Mouse (Mus musculus): Measurements from ENCODE around the gene Dok1.

- TF ChIP-seq POLR2A (IDR thresholded peaks at IDR 0.05; ENCODE audit: insufficient read length, low read depth) = no peak
- TF ChIP-seq POLR2AphosphoS2 (IDR thresholded peaks at IDR 0.05; ENCODE audit: insufficient read length, low read depth) = no peak
- no peak for TF ChIP-seq USF1 (IDR thresholded peaks at IDR 0.05; ENCODE audit: low read depth)
- no peak for TF ChIP-seq REST (IDR thresholded peaks at IDR 0.05; ENCODE audit: insufficient read depth, insufficient read length)
- TF ChIP-seq MAX (IDR thresholded peaks at IDR 0.05; ENCODE audit: low read depth) = no peak
- no peak for TF ChIP-seq TCF12 (IDR thresholded peaks at IDR 0.05; ENCODE audit: insufficient read depth, poor library complexity, severe bottlenecking)
- no peak for TF ChIP-seq CEBPB (IDR thresholded peaks at IDR 0.05; ENCODE audit: insufficient read depth, poor library complexity, severe bottlenecking)
- no peak for TF ChIP-seq E2F4 (IDR thresholded peaks at IDR 0.05; ENCODE audit: insufficient read depth)
- TF ChIP-seq MYOG (IDR thresholded peaks at IDR 0.05; ENCODE audit: control insufficient read depth in 1 of 3, insufficient read depth in 1 of 3, insufficient read length in 2 of 3, low read depth in 2 of 3) = no peak
- no peak for TF ChIP-seq SRF (IDR thresholded peaks at IDR 0.05; ENCODE audit: control insufficient read depth, insufficient read length, low read depth)
These were observed 8.8 kb downstream of the Dok1 start for GRCm38 (mm10) chr6:83024421-83024820.
